Mouse (Mus musculus): ENCODE data around the gene Chrm4.

- no peak for TF ChIP-seq CTCF (IDR thresholded peaks at IDR 0.05; ENCODE audit: insufficient read depth, low read length)
- TF ChIP-seq POLR2A (IDR thresholded peaks at IDR 0.05; ENCODE audit: borderline replicate concordance, extremely low read depth, low read depth, low read length) = no peak
Observed at GRCm38 (mm10) chr2:91966367-91966766, 39.3 kb downstream of the Chrm4 start.
